Mouse (Mus musculus): Measurements from ENCODE around the gene Cyb561a3. TPM values are rescaled to one million over a fixed set of nuclear protein-coding genes. Genes with fewer than 3 reads are reported as not detected.

Cyb561a3 gene
- total and polyA plus RNA-seq, 3 experiments, result 7.6 to 14.3 TPM; not detected in 1

GRCm38 (mm10) chr19:10605293-10605900 lies 28.4 kb downstream of the Cyb561a3 start, which contains the start of the genes Ddb1 and Tkfc (continued):
- TF ChIP-seq MAZ (IDR thresholded peaks at IDR 0.05; ENCODE audit: low read depth, low read length), result peak; percentile 77; the same call in 1 of the 2 replicates
- TF ChIP-seq ZKSCAN1 (IDR thresholded peaks at IDR 0.05; ENCODE audit: low read depth, low read length), result no peak
- TF ChIP-seq MYB (IDR thresholded peaks at IDR 0.05; ENCODE audit: low read depth, low read length), result peak; percentile 92
- peak; percentile 94 for TF ChIP-seq HCFC1 (IDR thresholded peaks at IDR 0.05; ENCODE audit: low read depth, low read length)
- no peak for TF ChIP-seq USF2 (IDR thresholded peaks at IDR 0.05; ENCODE audit: borderline replicate concordance in 1 of 2, insufficient read depth in 1 of 2, low read depth in 1 of 2, low read length in 2 of 2)
- TF ChIP-seq ZC3H11A (IDR thresholded peaks at IDR 0.05; ENCODE audit: low read depth, low read length), result no peak
- peak; percentile 73 for TF ChIP-seq ELF1 (IDR thresholded peaks at IDR 0.05; ENCODE audit: low read depth, low read length)
- TF ChIP-seq JUND (IDR thresholded peaks at IDR 0.05; ENCODE audit: low read depth, low read length), result no peak
- TF ChIP-seq EP300 (IDR thresholded peaks at IDR 0.05; ENCODE audit: low read depth in 1 of 2, low read length in 2 of 2), result peak in 1 of 2 experiments; percentile 37; a peak in 1 of 4 replicates
- TF ChIP-seq ZNF384 (IDR thresholded peaks at IDR 0.05; ENCODE audit: low read depth, low read length), result no peak

GRCm38 (mm10) chr19:10605901-10606622 lies 29.1 kb downstream of the Cyb561a3 start:
- H3K27ac ChIP-seq (ENCODE audit: control insufficient read depth, low read depth, low read length), result peak overlapping the region; percentile 84
- H3K9me3 ChIP-seq (replicated peaks; ENCODE audit: insufficient read depth, low read length), result no peaks in the 10 kb centered on the region
- H3K79me2 ChIP-seq (ENCODE audit: control insufficient read depth, insufficient read depth, low read length, poor library complexity), result peaks cover 33% of the 10 kb centered on the region
- H3K27me3 ChIP-seq (ENCODE audit: control insufficient read depth in 1 of 2, insufficient read depth in 2 of 2, low read length in 2 of 2), result no peaks in the 10 kb centered on the region
- peak overlapping the region; percentile 72 to 94 for H3K4me3 ChIP-seq (ENCODE audit: control insufficient read depth in 1 of 2, insufficient read depth in 1 of 2, low read depth in 2 of 2, low read length in 2 of 2)
- H3K36me3 ChIP-seq (ENCODE audit: control insufficient read depth in 1 of 2, insufficient read depth in 2 of 2, low read length in 2 of 2), result peaks cover 22 to 29% of the 10 kb centered on the region in 2 experiments
- H3K9ac ChIP-seq (ENCODE audit: control insufficient read depth, low read depth, low read length, poor library complexity, severe bottlenecking), result peak overlapping the region; percentile 97
- H3K4me1 ChIP-seq (ENCODE audit: control insufficient read depth in 1 of 2, insufficient read depth in 2 of 2, low read length in 2 of 2), result peaks cover 8 to 19% of the 10 kb centered on the region in 2 experiments
- TF ChIP-seq MXI1 (IDR thresholded peaks at IDR 0.05; ENCODE audit: low read depth, low read length), result peak; percentile 33
- no peak for TF ChIP-seq POLR2AphosphoS2 (IDR thresholded peaks at IDR 0.05; ENCODE audit: low read length)
- peak; percentile 11; the same call in 1 of the 2 replicates for TF ChIP-seq MAX (IDR thresholded peaks at IDR 0.05; ENCODE audit: low read length)
- peak; percentile 80 for TF ChIP-seq GATA1 (IDR thresholded peaks at IDR 0.05; ENCODE audit: low read depth, low read length)
- no peak for TF ChIP-seq ZMIZ1 (IDR thresholded peaks at IDR 0.05; ENCODE audit: low read depth, low read length)
- no peak for TF ChIP-seq BHLHE40 (IDR thresholded peaks at IDR 0.05; ENCODE audit: borderline replicate concordance, low read depth, low read length)
- peak in 1 of 2 experiments; percentile 3; a peak in 1 of 4 replicates for TF ChIP-seq EP300 (IDR thresholded peaks at IDR 0.05; ENCODE audit: low read depth in 1 of 2, low read length in 2 of 2)
- TF ChIP-seq SIN3A (IDR thresholded peaks at IDR 0.05; ENCODE audit: low read length), result peak; percentile 56
- no peak for TF ChIP-seq HCFC1 (IDR thresholded peaks at IDR 0.05; ENCODE audit: low read depth, low read length)
- 0 out of 2 replicates have a peak, but pooled peaks have one; percentile 43 for TF ChIP-seq CHD1 (IDR thresholded peaks at IDR 0.05; ENCODE audit: low read depth, low read length)
- peak; percentile 58 for DNase-seq (ENCODE audit: low read depth, low spot score)

All from MEL (cell line).